25 mouse cellular contexts compared by ENCODE assay signal in the genomic region with DNA sequence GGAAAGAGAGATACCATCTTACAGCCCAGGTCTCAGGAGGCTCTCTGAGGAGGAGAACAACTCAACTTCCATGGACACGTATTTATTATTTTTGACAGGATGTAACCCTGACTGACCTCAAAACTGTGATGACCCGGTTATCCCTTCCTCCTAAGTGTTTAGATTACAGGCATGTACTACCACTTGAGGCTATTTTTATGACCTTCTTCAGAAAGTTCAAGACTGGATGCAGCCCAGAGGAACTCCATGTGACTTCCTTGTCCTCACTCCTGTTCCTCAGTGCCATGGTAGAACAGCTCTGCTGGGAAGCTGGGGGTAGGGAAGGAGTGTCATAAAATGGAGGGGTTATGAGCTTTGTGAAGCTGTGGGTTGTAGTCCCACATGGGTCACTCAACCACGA. TPM values are rescaled to one million over a fixed set of nuclear protein-coding genes. Genes with fewer than 3 reads are reported as not detected.
DNase-seq lines count a peak whose midpoint lies in the region; ATAC-seq and TF ChIP-seq lines count a peak whose summit lies in the region.
"Had no signal": no experiment of that assay in that cellular context is flagged by ENCODE, and none has a peak within 500 bp of the region (broad histone marks: within the 10 kb centered on the region; RNA-seq: fewer than 3 reads in every experiment).

No protein-coding gene starts in this region.

- no peak overlapping the region for H3K4me3 ChIP-seq in heart, embryonic 12.5 days
- H3K4me3 ChIP-seq in kidney, adult 2 months (ENCODE audit: insufficient read depth, low read depth, low read length), result no peak overlapping the region
- H3K4me3 ChIP-seq in lung, embryonic 16.5 days (ENCODE audit: low read length), result no peak overlapping the region
- no peak overlapping the region for H3K4me3 ChIP-seq in small intestine, adult 2 months (ENCODE audit: low read depth, low read length)
- H3K4me3 ChIP-seq in forebrain, embryonic 14.5 days (ENCODE audit: low read depth, low read length), result no peak overlapping the region
- H3K4me3 ChIP-seq: erythroblast, embryonic 14.5 days; forebrain, embryonic 12.5 days; left cerebral cortex, adult 2 months; midbrain, embryonic 10.5 days; myocyte; neural tube, embryonic 13.5 days had no signal

- intact Hi-C loops in heart, postnatal 10 days (cut with DNase I), result no loop called here

- TF ChIP-seq CTCF in kidney, adult 2 months (conservative IDR thresholded peaks at IDR 0.05; ENCODE audit: insufficient read depth, insufficient read length, low read depth, low read length), result no peak
- no peak for TF ChIP-seq CTCF in small intestine, adult 2 months (IDR thresholded peaks at IDR 0.05; ENCODE audit: extremely low read depth, insufficient read length, insufficient replicate concordance, low read depth, low read length)

- H3K9ac ChIP-seq in heart, embryonic 12.5 days, result no peak overlapping the region
- no peak overlapping the region for H3K9ac ChIP-seq in lung, embryonic 16.5 days (ENCODE audit: low read length)
- no peak overlapping the region for H3K9ac ChIP-seq in forebrain, embryonic 14.5 days (ENCODE audit: low read length)
- H3K9ac ChIP-seq: forebrain, embryonic 12.5 days; liver, embryonic 14.5 days; neural tube, embryonic 13.5 days had no signal

- WGBS in heart, embryonic 12.5 days, result 58% methylated on average over 3 of the region's 3 CpGs
- 39% methylated on average over 3 of the region's 3 CpGs for WGBS in kidney, adult 2 months
- 44% methylated on average over 3 of the region's 3 CpGs for WGBS in lung, embryonic 16.5 days
- 72% methylated on average over 3 of the region's 3 CpGs for WGBS in small intestine, adult 2 months
- 79% methylated on average over 3 of the region's 3 CpGs for WGBS in forebrain, embryonic 14.5 days

- no peak for DNase-seq in heart, postnatal 10 days
- peak; percentile 54 for DNase-seq in kidney, adult 2 months
- DNase-seq in kidney, postnatal 36 days, result no peak
- DNase-seq in lung, postnatal 25 days (ENCODE audit: low spot score), result no peak
- DNase-seq in forebrain, embryonic 14.5 days (ENCODE audit: low spot score), result no peak
- DNase-seq: adrenal gland, adult 8-10 months; cerebellum, adult 11-12 months; cerebellum, postnatal 10 days; retina, postnatal 1 day; right cerebral cortex, postnatal 25 days; thymus, postnatal 14 days had no signal

- peak overlapping the region; percentile 20; the same call in 1 of the 2 replicates for H3K27ac ChIP-seq in heart, embryonic 12.5 days (ENCODE audit: poor library complexity, severe bottlenecking)
- no peak overlapping the region for H3K27ac ChIP-seq in kidney, adult 2 months (ENCODE audit: insufficient read depth, low read depth, low read length)
- peak overlapping the region; percentile 88 for H3K27ac ChIP-seq in lung, embryonic 16.5 days (ENCODE audit: low read length)
- peak overlapping the region; percentile 54 for H3K27ac ChIP-seq in small intestine, adult 2 months (ENCODE audit: insufficient read depth, low read depth, low read length)
- no peak overlapping the region for H3K27ac ChIP-seq in forebrain, embryonic 14.5 days (ENCODE audit: low read depth, low read length)
- H3K27ac ChIP-seq: forebrain, embryonic 12.5 days; hindbrain, postnatal 0 days; left cerebral cortex, adult 2 months; liver, embryonic 14.5 days; midbrain, embryonic 10.5 days; neural tube, embryonic 13.5 days had no signal

- H3K36me3 ChIP-seq in heart, embryonic 12.5 days, result peaks cover 20% of the 10 kb centered on the region
- no peaks in the 10 kb centered on the region for H3K36me3 ChIP-seq in kidney, adult 2 months (ENCODE audit: control insufficient read depth, insufficient read depth, low read length)
- H3K36me3 ChIP-seq in lung, embryonic 16.5 days (ENCODE audit: control insufficient read depth, insufficient read depth, low read length), result no peaks in the 10 kb centered on the region
- H3K36me3 ChIP-seq in small intestine, adult 2 months (ENCODE audit: control insufficient read depth, insufficient read depth, low read length), result no peaks in the 10 kb centered on the region
- no peaks in the 10 kb centered on the region for H3K36me3 ChIP-seq in forebrain, embryonic 14.5 days (ENCODE audit: control insufficient read depth, insufficient read depth, low read length)
- H3K36me3 ChIP-seq: forebrain, embryonic 12.5 days; midbrain, embryonic 10.5 days; neural tube, embryonic 13.5 days had no signal

- H3K4me1 ChIP-seq in heart, embryonic 12.5 days (replicated peaks), result peaks cover 98% of the 10 kb centered on the region
- H3K4me1 ChIP-seq in kidney, adult 2 months (ENCODE audit: control insufficient read depth, insufficient read depth, low read length), result peaks cover 78% of the 10 kb centered on the region
- peaks cover 75% of the 10 kb centered on the region for H3K4me1 ChIP-seq in lung, embryonic 16.5 days (replicated peaks; ENCODE audit: control insufficient read depth, insufficient read depth, low read length)
- H3K4me1 ChIP-seq in small intestine, adult 2 months (ENCODE audit: control insufficient read depth, insufficient read depth, insufficient read length, low read length), result peaks cover 51% of the 10 kb centered on the region; the same call in 1 of the 2 replicates
- H3K4me1 ChIP-seq in forebrain, embryonic 14.5 days (ENCODE audit: control insufficient read depth, insufficient read depth, low read length), result no peaks in the 10 kb centered on the region

- ATAC-seq in heart, embryonic 12.5 days (ENCODE audit: insufficient number of reproducible peaks, low FRiP score), result no peak
- ATAC-seq in lung, embryonic 16.5 days (ENCODE audit: low read depth), result no peak
- ATAC-seq in forebrain, embryonic 14.5 days, result no peak
- ATAC-seq: activated CD4-positive, CD25-positive, alpha-beta regulatory T cell, adult 4 months; hindbrain, postnatal 0 days; intestine, embryonic 16.5 days; midbrain, embryonic 16.5 days had no signal

- no peak overlapping the region for H3K4me2 ChIP-seq in heart, embryonic 12.5 days
- H3K4me2 ChIP-seq in lung, embryonic 16.5 days (ENCODE audit: low read depth, low read length), result no peak overlapping the region
- no peak overlapping the region for H3K4me2 ChIP-seq in forebrain, embryonic 14.5 days (ENCODE audit: low read length)
- H3K4me2 ChIP-seq: forebrain, embryonic 12.5 days; neural tube, embryonic 13.5 days had no signal

- TF ChIP-seq POLR2A in kidney, adult 2 months (IDR thresholded peaks at IDR 0.05; ENCODE audit: low read depth, low read length), result no peak
- TF ChIP-seq POLR2A in small intestine, adult 2 months (IDR thresholded peaks at IDR 0.05; ENCODE audit: low read depth, low read length), result no peak

- H3K9me3 ChIP-seq in heart, embryonic 12.5 days (replicated peaks), result no peaks in the 10 kb centered on the region
- no peaks in the 10 kb centered on the region for H3K9me3 ChIP-seq in lung, embryonic 16.5 days (ENCODE audit: control insufficient read depth, low read length)
- no peaks in the 10 kb centered on the region for H3K9me3 ChIP-seq in forebrain, embryonic 14.5 days (replicated peaks; ENCODE audit: control insufficient read depth, low read length)
- H3K9me3 ChIP-seq: forebrain, embryonic 12.5 days; midbrain, embryonic 10.5 days; neural tube, embryonic 13.5 days had no signal

- no peaks in the 10 kb centered on the region for H3K27me3 ChIP-seq in heart, embryonic 12.5 days (replicated peaks)
- H3K27me3 ChIP-seq in kidney, adult 2 months (replicated peaks; ENCODE audit: control insufficient read depth, insufficient read depth, low read length), result no peaks in the 10 kb centered on the region
- no peaks in the 10 kb centered on the region for H3K27me3 ChIP-seq in lung, embryonic 16.5 days (ENCODE audit: control insufficient read depth, insufficient read depth, low read depth, low read length)
- no peaks in the 10 kb centered on the region for H3K27me3 ChIP-seq in small intestine, adult 2 months (ENCODE audit: control insufficient read depth, insufficient read depth, low read length)
- H3K27me3 ChIP-seq in forebrain, embryonic 14.5 days (replicated peaks; ENCODE audit: control insufficient read depth, insufficient read depth, low read length), result no peaks in the 10 kb centered on the region
- H3K27me3 ChIP-seq: forebrain, embryonic 12.5 days; neural tube, embryonic 13.5 days had no signal

RNA-seq across cellular contexts. Expression of gene Creb3l2, which starts 16.1 kb away (rescaled TPM):
- 49.4 and 52.2 TPM in 2 replicates for polyA plus RNA-seq in heart, embryonic 12.5 days (2016; fragmentation: Nextera tagmentation; extraction: Ambion mirVana)
- total RNA-seq in heart, postnatal 10 days (2021), result 10 to 100 TPM; 40.0 to 42.0 TPM
- polyA plus RNA-seq in kidney, adult 2 months (2012; rRNA removed), result 23.3 and 25.0 TPM in 2 replicates
- 27.8 and 31.1 TPM in 2 replicates for polyA plus RNA-seq in lung, embryonic 16.5 days (2015; fragmentation: Nextera tagmentation; extraction: Ambion mirVana)
- 8.8 and 30.5 TPM in 2 replicates for polyA plus RNA-seq in small intestine, adult 2 months (2012; rRNA removed)
- polyA plus RNA-seq in forebrain, embryonic 14.5 days (2014; fragmentation: Nextera tagmentation; extraction: Ambion mirVana), result 2.4 and 2.9 TPM in 2 replicates

Comparison
In these comparisons a context has a peak if more than half of its experiments do, and no peak if none do; other contexts are left out.
1. H3K27ac ChIP-seq: peak in heart, embryonic 12.5 days (single experiment), lung, embryonic 16.5 days (single experiment) and small intestine, adult 2 months (single experiment); none in kidney, adult 2 months (single experiment) and forebrain, embryonic 14.5 days (single experiment).